32 mouse cellular contexts compared by ENCODE assay signal in genomic region chr5:130298831-130299460, GRCm38 (mm10).
"Had no signal": no experiment of that assay in that cellular context is flagged by ENCODE, and none has a peak within 500 bp of the region (broad histone marks: within the 10 kb centered on the region; RNA-seq: fewer than 3 reads in every experiment).

No protein-coding gene starts in this region.

- H3K4me3 ChIP-seq: limb, embryonic 10.5 days; limb, embryonic 12.5 days; limb, embryonic 13.5 days; limb, embryonic 15.5 days; liver, embryonic 12.5 days; liver, embryonic 13.5 days; liver, embryonic 15.5 days; lung, embryonic 15.5 days; megakaryocyte, embryonic 14.5 days; midbrain, embryonic 10.5 days; midbrain, embryonic 12.5 days; midbrain, embryonic 13.5 days; midbrain, embryonic 15.5 days; myocyte; neural tube, embryonic 12.5 days; neural tube, embryonic 13.5 days had no signal

- H3K9me3 ChIP-seq: limb, embryonic 10.5 days; limb, embryonic 12.5 days; limb, embryonic 13.5 days; limb, embryonic 15.5 days; liver, embryonic 12.5 days; liver, embryonic 13.5 days; liver, embryonic 15.5 days; lung, embryonic 15.5 days; megakaryocyte, embryonic 14.5 days; midbrain, embryonic 10.5 days; midbrain, embryonic 12.5 days; midbrain, embryonic 13.5 days; midbrain, embryonic 15.5 days; neural tube, embryonic 12.5 days; neural tube, embryonic 13.5 days had no signal

- H3K27ac ChIP-seq: limb, embryonic 10.5 days; limb, embryonic 12.5 days; limb, embryonic 13.5 days; limb, embryonic 15.5 days; liver, embryonic 12.5 days; liver, embryonic 13.5 days; liver, embryonic 14.5 days; liver, embryonic 15.5 days; lung, embryonic 15.5 days; macrophage; midbrain, embryonic 10.5 days; midbrain, embryonic 12.5 days; midbrain, embryonic 13.5 days; midbrain, embryonic 15.5 days; neural tube, embryonic 12.5 days; neural tube, embryonic 13.5 days had no signal

- DNase-seq: liver; liver, embryonic 13.5 days; liver, postnatal 0 days; lung, adult 18-20 months; lung, adult 2 months; lung, embryonic 14.5 days; lung, postnatal 10 days; lung, postnatal 14 days; lung, postnatal 36 days; lung, postnatal 4 days; midbrain, embryonic 14.5 days had no signal

- H3K4me2 ChIP-seq: limb, embryonic 12.5 days; limb, embryonic 13.5 days; limb, embryonic 15.5 days; liver, embryonic 11.5 days; liver, embryonic 12.5 days; liver, embryonic 13.5 days; liver, embryonic 15.5 days; lung, embryonic 14.5 days; lung, embryonic 15.5 days; midbrain, embryonic 11.5 days; midbrain, embryonic 12.5 days; midbrain, embryonic 13.5 days; midbrain, embryonic 15.5 days; neural tube, embryonic 12.5 days; neural tube, embryonic 13.5 days had no signal

- ATAC-seq: liver, embryonic 12.5 days; liver, postnatal 0 days; lung, postnatal 0 days; midbrain, embryonic 13.5 days; midbrain, embryonic 15.5 days; midbrain, embryonic 16.5 days had no signal

- H3K4me1 ChIP-seq: limb, embryonic 10.5 days; limb, embryonic 12.5 days; limb, embryonic 13.5 days; limb, embryonic 15.5 days; liver, embryonic 12.5 days; liver, embryonic 13.5 days; liver, embryonic 15.5 days; lung, embryonic 15.5 days; megakaryocyte, embryonic 14.5 days; midbrain, embryonic 10.5 days; midbrain, embryonic 12.5 days; midbrain, embryonic 13.5 days; midbrain, embryonic 15.5 days; neural tube, embryonic 12.5 days; neural tube, embryonic 13.5 days had no signal

- H3K9ac ChIP-seq: limb, embryonic 12.5 days; limb, embryonic 13.5 days; limb, embryonic 15.5 days; liver, embryonic 12.5 days; liver, embryonic 13.5 days; liver, embryonic 14.5 days; liver, embryonic 15.5 days; liver, postnatal 0 days; lung, embryonic 14.5 days; lung, embryonic 15.5 days; midbrain, embryonic 12.5 days; midbrain, embryonic 13.5 days; midbrain, embryonic 15.5 days; neural tube, embryonic 12.5 days; neural tube, embryonic 13.5 days had no signal

- H3K27me3 ChIP-seq: limb, embryonic 12.5 days; limb, embryonic 13.5 days; limb, embryonic 15.5 days; liver, embryonic 12.5 days; liver, embryonic 13.5 days; liver, embryonic 15.5 days; lung, embryonic 15.5 days; megakaryocyte, embryonic 14.5 days; midbrain, embryonic 12.5 days; midbrain, embryonic 13.5 days; midbrain, embryonic 15.5 days; neural tube, embryonic 12.5 days; neural tube, embryonic 13.5 days had no signal
